Mouse (Mus musculus) T-cell, adult 2 months (primary cell): ENCODE measurements around the gene Nr1h3.

Source experiments
- DNase-seq: peaks from one replicate; pipeline ENCODE4 v3.0.0; 2022; ENCODE audit warnings: low spot score

Gene Nr1h3

DNA sequence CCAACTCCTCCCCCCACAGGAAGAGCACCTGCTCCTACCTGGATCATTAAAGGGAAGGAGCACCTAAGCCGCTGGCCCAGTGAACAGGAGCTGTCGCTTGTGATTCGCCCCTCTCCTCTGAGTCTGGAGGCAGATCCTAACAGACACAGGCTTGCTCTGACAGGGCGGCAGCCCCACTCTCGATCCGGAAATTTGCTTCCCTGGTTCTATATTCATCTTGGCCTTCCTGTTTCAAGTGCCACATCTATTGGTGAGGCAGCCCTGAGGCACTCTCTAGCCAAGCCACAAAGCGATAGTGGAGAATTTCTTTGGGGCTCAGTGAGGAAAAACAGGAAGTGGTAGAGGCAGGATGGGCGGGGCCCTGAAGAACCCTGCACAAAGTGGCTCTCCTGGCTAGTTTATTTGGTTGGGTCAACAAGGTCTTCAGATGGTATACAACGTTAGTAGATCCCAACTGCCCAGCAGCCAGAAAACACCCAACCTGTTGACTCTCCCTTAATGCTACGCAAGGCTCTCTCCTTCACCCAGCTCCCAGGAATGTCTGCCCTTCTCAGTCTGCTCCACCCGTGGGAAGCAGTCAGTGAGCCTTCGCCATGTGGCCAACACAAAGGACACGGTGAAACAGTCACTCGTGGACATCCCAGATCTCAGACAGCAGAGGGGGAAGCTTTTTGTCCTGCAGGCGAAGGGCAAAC is 18.8 kb downstream of the Nr1h3 start, which contains the start of gene Madd:
Madd (minus strand) TSS at position 127 of the 695 bp plus-strand sequence.
- DNase-seq: peak; percentile 88

DNA sequence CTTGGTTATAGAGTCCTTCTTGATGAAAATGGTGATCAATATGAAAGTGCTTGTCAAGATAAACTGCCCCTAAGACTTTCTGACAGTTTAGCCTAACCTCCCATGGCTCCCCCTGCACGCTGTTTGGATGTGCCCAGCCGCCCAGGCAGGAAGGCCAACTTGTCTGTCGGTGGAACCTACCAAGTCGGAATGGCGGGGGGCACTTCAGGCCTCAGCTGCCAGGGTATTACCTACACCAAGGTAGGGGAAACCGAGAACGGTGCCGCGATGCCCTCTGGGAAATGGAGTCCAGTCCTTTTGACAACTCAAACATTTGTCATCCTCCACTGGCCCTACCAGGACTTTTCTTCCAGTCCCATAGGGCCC is 19.5 kb downstream of the Nr1h3 start:
- DNase-seq: peak; percentile 98

DNA sequence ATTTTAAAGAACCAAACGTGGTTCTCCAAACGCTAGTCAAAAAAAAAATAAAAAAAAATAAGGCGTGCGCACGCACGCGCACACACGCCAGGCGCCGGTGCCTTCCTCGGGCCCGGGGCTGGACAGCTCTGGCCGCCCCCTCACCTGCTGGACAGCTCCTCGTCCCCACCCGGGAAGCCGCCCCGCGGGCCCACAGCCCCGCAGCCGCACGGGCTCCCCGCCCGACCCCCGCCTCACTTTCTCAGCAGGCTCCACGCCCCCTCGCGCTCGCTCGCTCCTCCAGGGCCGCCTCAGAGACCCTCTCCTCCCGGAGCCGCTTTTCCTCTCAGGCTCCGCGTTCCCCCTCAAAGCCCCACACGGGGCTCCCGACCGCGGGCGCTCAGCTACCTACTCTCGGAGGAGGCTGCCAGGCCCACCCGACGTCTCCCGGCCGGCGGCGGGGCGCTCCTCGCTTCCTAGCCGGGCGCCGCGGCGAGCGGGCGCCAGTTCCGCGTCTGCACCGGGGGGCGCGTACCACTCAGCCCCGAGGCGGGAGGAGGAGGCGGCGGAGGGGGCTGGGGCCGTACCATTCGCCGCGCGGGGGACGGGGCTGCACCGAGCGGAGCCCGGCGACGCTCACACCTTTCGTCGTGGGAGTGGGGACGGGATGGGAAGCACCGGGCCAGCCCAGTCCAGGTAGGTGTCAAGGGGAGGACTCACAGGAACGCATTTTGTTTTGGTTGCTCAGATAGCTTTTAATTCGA is 20.1 kb downstream of the Nr1h3 start:
- DNase-seq: peak; percentile 82

DNA sequence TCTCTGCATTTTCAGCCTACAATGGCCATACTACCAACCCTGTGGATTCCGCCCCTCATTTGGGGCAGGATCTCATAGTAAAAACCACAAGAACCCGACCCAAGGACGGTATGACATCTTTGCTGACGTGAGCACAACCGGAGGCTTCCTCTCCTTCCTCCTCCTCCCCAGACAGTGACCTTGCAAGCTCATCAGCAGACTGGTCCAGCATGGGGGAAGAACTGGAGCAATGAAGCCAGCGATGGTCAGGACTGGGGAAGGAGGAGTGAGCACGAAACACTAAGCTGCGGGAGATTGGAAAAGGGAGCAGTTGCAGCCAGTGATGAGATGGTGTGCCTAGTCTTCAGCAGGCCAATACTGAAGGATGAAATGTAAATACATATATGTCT is 20.6 kb downstream of the Nr1h3 start:
- peak; percentile 71 for DNase-seq

DNA sequence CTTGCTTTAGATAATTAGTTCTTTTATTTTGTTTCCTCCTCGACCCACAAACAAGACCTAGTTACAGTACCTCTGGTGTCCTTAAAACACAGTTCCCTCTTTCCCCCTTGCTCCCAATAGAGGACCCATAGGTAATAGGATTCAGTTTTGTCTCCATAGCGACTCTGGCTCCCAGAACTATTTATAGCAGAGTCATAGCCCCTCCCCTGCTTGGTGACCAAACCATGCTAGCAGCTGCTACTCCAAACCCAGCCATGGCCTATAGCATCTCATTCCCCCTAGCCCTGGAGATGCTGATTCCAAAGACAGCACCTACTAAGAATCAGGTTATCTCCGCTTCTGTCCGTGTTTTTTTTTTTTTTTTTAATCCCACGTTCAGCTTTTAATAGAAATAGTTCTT is 21.9 kb downstream of the Nr1h3 start:
- DNase-seq: no peak

DNA sequence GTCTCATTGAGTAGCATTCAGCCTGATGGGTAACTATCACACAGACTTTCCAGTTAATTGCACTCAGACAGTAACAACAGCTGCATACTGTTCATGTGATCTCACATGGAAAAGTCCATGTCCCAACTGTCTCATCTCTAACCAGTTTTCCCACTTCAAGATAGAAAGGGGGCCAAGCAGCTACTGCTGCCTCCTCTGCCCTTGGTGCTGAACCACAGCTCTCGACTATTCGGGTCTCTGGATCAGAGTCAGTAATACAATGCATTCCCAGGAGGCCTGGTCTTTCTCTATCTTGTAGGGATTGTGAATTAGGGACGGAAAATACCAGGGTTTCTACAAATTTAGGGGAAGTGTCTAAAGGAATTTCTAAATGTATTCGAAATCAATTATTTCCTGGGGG is 22.8 kb downstream of the Nr1h3 start:
- no peak for DNase-seq

DNA sequence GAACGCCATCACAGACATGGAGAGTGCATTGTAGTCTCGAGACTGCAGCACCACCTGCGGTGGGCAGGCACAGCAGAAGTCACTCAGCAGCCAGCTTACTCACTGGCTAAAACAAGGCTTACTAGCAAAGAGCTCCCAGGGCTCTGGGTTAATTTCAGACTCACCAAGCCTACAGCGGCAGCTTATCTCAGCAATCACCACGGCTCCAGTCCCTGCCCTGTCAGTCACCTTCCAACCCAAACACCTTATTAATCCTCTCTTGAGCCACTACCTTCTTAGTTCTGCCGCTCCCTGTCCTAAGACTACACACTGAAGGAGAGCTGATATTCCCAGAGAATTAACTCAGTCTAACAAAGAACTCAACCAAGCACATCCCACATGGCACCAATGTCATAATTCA is 26.4 kb downstream of the Nr1h3 start:
- no peak for DNase-seq

DNA sequence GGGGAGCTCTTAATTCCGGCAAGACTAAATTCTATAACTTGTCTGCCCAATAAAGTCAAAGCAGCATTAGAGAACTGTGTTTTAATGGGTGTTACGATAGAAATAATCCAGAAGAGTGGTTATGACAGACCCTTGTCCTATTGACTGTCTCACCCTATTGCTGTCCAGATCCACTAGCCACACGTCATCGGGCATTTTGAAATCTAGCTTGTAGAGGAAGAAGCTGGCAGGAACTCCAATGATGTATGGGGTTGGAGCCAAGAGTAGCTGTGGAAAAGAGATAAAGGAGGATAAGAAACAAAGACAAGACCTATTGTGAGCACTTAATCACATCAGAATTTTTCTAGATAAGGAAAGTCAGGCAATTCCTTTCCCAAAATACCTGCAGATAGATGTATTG is 27.1 kb downstream of the Nr1h3 start:
- no peak for DNase-seq

DNA sequence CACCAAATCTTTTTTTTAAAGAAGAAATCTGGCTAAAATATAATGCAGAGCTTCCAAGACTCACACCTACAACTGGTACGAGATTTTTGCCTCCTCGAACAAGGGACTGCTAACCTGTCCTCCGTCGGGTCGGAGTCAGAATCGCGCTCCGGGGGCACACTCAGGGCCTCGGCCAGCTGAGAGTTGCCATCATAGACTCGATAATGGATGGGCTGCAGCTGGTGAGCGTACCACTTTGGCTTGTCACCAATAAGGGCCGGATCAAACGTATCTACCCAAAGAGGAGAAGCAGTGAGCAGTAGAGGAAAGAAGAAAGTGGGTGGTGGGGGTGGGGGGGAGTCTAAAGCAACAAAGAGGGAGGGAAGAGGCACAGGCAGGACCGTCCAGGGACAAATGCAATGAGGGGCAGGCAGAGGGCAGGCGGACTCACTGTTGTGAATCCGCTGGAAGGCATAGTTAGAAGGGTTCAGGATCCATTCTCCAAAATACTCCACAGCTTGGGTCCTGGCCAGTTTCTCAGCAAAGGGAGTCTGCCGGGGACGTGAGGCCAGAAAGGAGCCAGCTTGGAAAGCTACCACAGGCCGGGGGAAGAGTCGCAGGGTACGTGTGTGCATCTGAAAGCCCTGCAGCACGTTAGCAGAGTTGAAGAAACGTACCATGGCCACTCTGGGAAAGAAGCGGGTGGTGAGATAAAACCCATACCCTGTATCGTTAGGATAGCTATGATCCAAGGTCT is 32.9 kb downstream of the Nr1h3 start:
- DNase-seq: no peak

DNA sequence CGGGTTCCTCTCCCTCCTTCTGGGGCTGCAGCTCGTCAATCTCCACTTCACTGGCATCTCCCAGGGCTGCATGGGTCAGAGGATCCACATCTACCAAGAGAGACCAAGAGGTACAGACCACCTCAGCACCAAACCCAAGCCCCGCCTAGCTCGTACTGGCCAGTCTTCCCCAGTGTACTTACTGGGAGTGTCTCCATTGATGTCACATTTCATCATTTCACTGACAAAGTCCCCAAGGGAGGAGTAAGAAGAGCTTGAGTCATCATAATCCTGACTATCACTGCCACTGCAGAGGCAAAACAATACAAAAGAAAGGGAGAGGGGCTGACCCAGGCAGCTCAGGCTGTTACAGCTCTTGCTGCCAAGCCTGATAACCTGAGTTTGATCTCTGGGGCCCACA is 35.0 kb downstream of the Nr1h3 start:
- DNase-seq: no peak

DNA sequence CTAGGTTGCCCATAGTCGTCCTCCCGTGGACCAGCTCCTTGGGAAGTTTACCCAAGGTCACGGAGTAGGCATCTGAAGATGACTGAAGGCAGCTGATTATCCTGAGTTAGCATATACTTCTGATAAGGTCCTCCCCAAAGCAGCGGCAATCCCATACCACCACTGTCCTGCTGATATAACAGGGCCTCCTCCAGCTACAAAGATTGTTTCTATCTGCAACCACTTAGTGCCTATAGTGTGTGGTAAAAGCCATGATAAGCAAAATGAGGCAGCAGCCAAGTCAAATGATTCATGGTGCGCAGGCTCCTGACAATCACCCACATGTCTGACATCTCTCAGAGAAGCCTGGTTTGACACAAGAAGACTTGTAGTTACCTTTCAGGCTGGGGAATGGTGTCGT is 37.6 kb downstream of the Nr1h3 start:
- no peak for DNase-seq

DNA sequence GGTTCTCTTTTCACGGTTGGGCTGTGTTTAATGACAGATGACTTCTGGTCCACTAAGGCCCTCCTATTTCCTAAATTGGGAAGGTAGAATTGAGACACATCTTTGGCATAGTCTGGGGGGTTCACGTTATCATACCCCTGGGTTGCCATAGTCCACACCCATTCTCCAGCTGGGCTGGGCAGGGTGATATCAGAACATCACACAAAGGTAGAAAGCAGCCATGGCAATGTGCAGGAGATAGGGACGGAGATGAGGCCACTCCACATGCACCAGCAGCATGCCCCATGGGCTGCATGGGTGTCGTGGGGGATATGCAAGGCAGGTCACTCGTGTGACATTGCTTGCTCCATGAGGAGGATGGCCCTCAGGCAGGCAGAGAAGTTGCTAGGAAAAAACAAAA is 39.1 kb downstream of the Nr1h3 start:
- no peak for DNase-seq

DNA sequence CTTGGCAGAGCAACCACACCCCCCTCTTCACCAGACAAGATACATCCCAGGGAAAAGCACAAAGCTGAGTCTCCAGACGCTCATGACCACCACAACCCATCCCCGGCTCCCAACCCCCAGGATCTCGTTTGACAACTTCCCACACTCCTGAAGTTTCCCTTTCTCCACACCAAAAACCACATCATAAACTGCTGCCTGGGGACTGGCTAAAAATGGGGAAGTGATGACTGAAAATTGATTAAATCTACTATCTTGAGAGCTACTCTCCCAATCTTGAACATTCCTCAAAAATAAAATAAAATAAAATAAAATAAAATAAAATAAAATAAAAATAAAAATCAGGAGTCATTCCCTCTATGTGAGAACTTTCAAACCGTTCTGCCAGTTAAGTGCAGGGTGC is 39.7 kb downstream of the Nr1h3 start:
- no peak for DNase-seq

DNA sequence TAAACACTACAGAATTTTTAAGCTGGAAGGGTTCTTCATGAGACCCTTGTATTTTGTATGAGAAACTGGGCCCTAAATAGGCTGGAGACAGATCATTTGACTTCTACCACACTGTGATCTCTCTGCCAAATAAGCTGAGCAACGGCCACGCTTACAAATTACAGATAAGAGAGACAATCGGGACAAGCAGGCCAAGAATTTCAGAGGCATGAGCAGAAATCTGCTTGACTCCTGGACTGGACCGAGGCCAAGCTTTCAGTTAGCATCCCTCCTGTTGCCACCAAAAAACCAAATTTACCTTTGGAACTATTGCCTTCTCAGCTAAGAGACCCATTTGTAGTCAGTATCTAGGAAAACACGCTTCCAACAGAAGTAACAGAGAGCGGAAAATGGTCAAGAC is 42.0 kb downstream of the Nr1h3 start:
- DNase-seq: no peak

DNA sequence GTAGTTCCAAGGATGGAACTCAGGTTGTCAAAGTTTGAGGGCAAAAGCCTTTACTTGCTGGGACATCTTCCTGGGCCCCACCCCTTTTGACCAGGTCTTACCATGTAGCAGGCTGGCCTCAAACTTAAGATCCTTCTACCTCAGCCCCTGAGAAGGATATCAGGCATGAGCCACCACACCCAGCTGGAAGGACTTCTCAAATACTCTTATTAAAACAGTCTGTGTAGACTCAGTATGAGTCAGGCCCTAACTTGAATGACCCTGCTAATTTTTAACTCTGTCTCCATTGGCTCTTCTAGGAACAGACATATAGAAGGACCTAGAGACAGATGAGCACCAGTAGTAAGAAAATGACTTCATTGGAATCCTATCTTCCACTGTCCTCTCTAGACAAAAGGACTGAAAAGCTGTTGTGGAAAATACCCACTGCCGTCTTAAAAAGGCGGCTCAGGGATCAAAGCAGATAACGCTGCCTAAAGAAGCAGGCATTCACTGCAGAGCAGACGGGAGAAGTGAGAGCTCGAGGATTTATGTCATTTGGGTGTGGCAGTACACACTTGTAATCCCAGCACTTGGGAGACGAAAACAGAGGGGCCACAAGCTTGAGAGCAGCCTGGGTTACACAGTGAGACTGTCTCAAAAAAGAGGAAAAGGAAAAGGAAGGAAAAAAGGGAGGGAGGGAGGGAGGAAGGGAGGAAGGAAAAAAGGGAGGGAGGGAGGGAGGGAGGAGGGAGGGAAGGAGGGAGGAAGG is 45.5 kb downstream of the Nr1h3 start:
- no peak for DNase-seq

DNA sequence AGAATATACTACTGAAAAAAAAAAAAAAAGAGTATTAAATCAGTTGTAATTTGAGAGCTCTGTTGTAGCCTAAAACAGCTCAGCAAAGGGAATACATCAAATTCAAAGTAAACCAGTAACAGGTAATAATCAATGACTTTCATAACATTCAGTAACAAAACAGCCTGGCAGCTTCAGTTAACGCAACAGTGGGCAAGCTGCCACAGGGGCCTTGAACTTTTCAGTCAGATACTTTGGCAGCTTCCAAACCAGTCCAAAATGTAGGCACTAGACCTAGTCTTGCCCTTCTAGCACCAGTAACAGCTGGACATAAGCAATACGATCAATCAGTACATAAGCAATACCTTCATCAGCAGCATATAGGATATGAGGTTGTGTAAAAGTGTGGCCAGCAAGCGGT is 48.5 kb downstream of the Nr1h3 start:
- no peak for DNase-seq

DNA sequence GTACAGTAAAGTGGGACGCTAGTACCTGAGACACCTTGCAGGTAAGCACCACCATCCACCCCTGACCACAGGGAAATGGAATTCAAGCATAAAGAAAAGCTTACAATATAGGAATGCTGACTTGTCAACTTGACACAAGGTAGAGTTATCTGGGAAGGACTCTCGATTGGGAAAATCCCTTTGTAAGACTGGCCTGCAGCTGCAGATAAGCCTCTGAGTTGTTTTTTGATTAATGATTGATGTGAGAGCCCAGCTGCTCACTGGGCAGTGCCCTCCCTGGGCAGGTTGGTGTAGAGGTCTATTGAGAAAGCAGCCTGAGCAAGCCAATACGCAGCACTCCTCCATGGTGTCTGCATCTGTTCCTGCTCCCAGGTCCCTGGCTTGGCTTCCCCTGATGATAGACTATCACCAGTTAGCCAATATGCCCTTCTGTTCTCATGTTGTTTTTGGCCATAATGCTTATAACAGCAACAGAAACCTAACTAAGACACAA is 49.7 kb downstream of the Nr1h3 start:
- DNase-seq: no peak

DNA sequence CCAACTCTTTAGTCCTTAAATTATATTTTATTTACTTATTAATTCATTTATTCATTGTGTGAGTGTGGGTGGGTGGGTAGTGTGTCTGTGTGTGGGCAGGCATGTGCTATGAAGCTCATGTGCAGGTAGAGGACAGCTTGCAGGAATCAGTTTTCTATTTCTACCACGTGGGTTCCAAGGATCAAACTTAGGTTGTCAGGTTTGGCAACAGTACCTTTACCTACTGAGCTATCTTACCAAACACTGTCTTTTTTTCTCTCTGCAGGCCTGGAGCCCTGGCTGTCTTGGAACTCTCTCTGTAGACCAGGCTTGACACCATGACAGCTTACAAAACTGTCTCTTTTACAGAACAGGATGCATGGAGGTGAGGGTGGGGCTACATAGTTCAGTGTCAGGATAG is 51.3 kb downstream of the Nr1h3 start:
- DNase-seq: no peak

DNA sequence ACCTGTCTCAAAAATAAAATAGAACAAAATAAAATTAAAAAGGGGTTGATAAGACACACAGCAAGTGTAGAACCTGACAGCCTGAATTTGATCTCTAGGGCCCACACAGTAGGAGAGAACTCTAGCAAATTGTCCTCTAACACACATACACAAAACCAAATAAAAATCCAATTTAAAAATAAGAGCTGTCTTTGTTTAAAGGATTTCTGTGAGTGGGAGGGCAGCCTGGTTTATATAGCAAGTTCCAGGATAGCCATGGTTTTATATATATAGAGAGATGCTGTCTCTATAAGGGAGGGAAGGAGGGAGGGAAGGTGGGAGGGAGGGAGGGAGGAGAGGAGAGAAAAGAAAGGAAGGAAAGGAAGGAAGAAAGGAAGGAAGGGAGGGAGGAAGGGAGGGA is 54.5 kb downstream of the Nr1h3 start:
- DNase-seq: no peak

DNA sequence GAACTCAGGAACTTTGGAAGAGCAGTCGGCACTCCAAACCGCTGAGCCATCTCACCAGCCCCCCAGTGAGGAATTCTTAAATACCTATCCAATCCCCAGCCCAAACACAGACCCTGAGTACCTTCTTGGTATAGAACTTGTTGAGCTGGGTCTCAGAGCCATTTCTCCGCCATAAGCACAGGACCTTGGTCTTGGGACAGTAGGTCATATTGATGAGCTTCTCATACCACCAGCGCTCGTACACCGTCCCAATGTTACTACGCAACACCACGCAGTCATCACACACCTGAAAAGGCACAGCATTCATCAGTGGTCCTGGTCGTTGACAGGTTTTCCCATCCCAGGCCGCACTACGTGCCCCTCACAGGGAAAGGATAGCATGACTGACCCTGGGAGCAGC is 59.2 kb downstream of the Nr1h3 start:
- no peak for DNase-seq

DNA sequence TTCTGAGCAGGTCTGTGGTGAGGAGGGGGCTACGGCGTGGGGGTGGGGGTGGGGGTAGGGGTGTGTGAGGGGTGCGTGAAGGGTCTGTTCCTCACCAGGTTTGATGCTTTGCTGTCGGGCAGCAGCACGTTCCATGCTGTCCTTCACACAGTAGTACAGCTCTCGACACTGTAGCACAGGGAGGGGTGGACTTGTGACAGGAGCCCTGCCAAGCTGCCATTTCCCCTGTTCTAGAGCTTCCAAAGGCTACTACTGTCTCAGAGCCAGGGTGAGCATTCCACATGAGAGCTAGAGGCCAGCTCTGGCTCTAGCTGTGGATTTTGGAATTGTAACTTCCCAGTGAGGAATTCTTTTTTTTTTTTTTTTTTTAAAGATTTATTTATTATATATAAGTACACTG is 59.7 kb downstream of the Nr1h3 start:
- DNase-seq: no peak

DNA sequence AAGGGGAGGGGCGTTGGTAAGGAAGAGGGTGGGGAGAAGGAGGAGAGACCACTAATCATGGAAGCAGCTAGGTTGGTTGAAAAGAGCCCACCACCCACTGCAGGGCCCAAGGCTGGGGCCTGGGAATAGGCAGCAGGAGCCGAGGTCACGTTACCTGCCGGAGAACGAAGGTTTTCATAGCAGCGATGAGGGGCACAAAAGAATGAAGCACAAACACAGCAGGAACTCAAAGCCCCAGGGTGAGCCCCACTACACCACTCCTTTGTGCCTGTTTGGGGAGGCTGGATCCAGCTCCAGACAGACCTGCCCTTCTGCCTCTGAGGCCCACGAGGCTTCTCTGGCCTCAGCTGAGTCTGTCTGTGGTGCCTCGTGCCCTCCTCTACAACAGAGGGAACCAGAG is 62.9 kb downstream of the Nr1h3 start:
- no peak for DNase-seq
